10 mouse cellular contexts compared by ENCODE assay signal in the genomic region with DNA sequence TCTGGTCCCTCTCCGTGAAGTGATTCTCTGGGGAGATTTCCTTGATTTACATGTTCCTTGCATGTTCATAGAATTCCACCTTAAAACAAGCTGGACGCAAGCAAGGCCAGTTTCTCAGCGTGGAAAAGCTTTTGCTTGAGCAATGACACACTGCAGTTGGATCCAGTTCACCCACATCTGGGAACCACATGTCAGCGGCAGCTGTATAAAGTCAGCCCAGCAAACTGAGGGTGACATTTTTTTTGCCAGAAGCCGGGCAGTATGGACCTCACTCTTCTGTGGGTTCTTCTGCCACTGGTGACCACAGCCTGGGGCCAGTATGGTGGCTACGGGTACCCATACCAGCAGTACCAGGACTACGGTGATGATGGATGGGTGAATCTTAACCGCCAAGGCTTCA. TPM values are rescaled to one million over a fixed set of nuclear protein-coding genes. Genes with fewer than 3 reads are reported as not detected.
DNase-seq lines count a peak whose midpoint lies in the region; ATAC-seq lines count a peak whose summit lies in the region.
"Had no signal": no experiment of that assay in that cellular context is flagged by ENCODE, and none has a peak within 500 bp of the region (broad histone marks: within the 10 kb centered on the region; RNA-seq: fewer than 3 reads in every experiment).

A gene (plus strand): TSS at position 174 of the 400 bp plus-strand sequence.

- peak within 1 kb of the TSS; percentile 11; the same call in 1 of the 2 replicates for H3K4me2 ChIP-seq in stomach, embryonic 16.5 days (ENCODE audit: low read depth, low read length)
- H3K4me2 ChIP-seq: liver, embryonic 15.5 days had no signal

- H3K27me3 ChIP-seq in limb, embryonic 10.5 days (ENCODE audit: low read depth, poor library complexity, severe bottlenecking): no peaks in the 10 kb centered on the region
- H3K27me3 ChIP-seq in stomach, embryonic 16.5 days (ENCODE audit: control insufficient read depth, insufficient read depth, low read length): no peaks in the 10 kb centered on the region
- H3K27me3 ChIP-seq: liver, embryonic 15.5 days had no signal

- DNase-seq in kidney, postnatal 10 days: peak; percentile 72
- no peak for DNase-seq in kidney, adult 8-10 months
- peak; percentile 51 for DNase-seq in forelimb bud, embryonic 11.5 days (ENCODE audit: low read depth, low spot score)
- peak; percentile 53 for DNase-seq in limb, embryonic 10.5 days (ENCODE audit: low spot score)
- no peak for DNase-seq in layer of hippocampus, adult 9-10 months (ENCODE audit: low spot score)
- DNase-seq in right cerebral cortex, adult 2 months (ENCODE audit: low spot score in 2 of 2): no peak
- DNase-seq: cerebellum, adult 8-10 months had no signal

- H3K9me3 ChIP-seq in limb, embryonic 10.5 days (replicated peaks): no peaks in the 10 kb centered on the region
- no peaks in the 10 kb centered on the region for H3K9me3 ChIP-seq in stomach, embryonic 16.5 days (replicated peaks; ENCODE audit: control insufficient read depth, low read length)
- H3K9me3 ChIP-seq: liver, embryonic 15.5 days had no signal

- ATAC-seq in stomach, embryonic 16.5 days (ENCODE audit: insufficient read depth, low FRiP score): peak; percentile 19; the same call in 1 of the 2 replicates
- no peak for ATAC-seq in megakaryocyte-erythroid progenitor cell, adult 5-6 weeks (replicated peaks; ENCODE audit: low FRiP score, low TSS enrichment, poor library complexity, severe bottlenecking)

- H3K4me3 ChIP-seq in limb, embryonic 10.5 days: no peak within 1 kb of the TSS
- H3K4me3 ChIP-seq in stomach, embryonic 16.5 days (replicated peaks; ENCODE audit: low read length): peak within 1 kb of the TSS; percentile 20
- H3K4me3 ChIP-seq: liver, embryonic 15.5 days had no signal

- peaks cover 8% of the 10 kb centered on the region; the same call in 1 of the 2 replicates for H3K4me1 ChIP-seq in limb, embryonic 10.5 days
- no peaks in the 10 kb centered on the region for H3K4me1 ChIP-seq in stomach, embryonic 16.5 days (ENCODE audit: control insufficient read depth, insufficient read depth, low read length)
- H3K4me1 ChIP-seq: liver, embryonic 15.5 days had no signal

- no peak within 1 kb of the TSS for H3K27ac ChIP-seq in limb, embryonic 10.5 days
- peak within 1 kb of the TSS; percentile 50; the same call in 1 of the 2 replicates for H3K27ac ChIP-seq in stomach, embryonic 16.5 days (ENCODE audit: low read length)
- H3K27ac ChIP-seq: liver, embryonic 15.5 days had no signal

- 0 out of 2 replicates have a peak within 1 kb of the TSS, but pooled peaks have one; percentile 7 for H3K9ac ChIP-seq in stomach, embryonic 16.5 days (ENCODE audit: low read length)
- H3K9ac ChIP-seq: liver, embryonic 15.5 days had no signal

- no peaks in the 10 kb centered on the region for H3K36me3 ChIP-seq in limb, embryonic 10.5 days
- H3K36me3 ChIP-seq in stomach, embryonic 16.5 days (ENCODE audit: control insufficient read depth, insufficient read depth, low read length): no peaks in the 10 kb centered on the region
- H3K36me3 ChIP-seq: liver, embryonic 15.5 days had no signal

- WGBS in limb, embryonic 10.5 days: 74% methylated on average over 8 of the region's 8 CpGs
- WGBS in stomach, embryonic 16.5 days: 72% methylated on average over 8 of the region's 8 CpGs

RNA-seq across cellular contexts. Expression of the gene that starts here (rescaled TPM):
- polyA plus RNA-seq in limb, embryonic 10.5 days (2016; fragmentation: Nextera tagmentation; extraction: Ambion mirVana): 0.16 and 0.23 TPM in 2 replicates
- polyA plus RNA-seq in stomach, embryonic 16.5 days (2015; fragmentation: Nextera tagmentation; extraction: Ambion mirVana): 111 and 134 TPM in 2 replicates
- not detected in 2 replicates for total RNA-seq in megakaryocyte-erythroid progenitor cell, adult 5-6 weeks (2014; fragmentation: Nextera tagmentation)
- not detected in 2 replicates for total RNA-seq in megakaryocyte-erythroid progenitor cell, adult 5-6 weeks (2017)

Comparison
In these comparisons a context has a peak if more than half of its experiments do, and no peak if none do; other contexts are left out.
1. RNA of the gene that starts here (polyA plus RNA-seq): 111 to 134 TPM in stomach, embryonic 16.5 days; 0.16 to 0.23 TPM in limb, embryonic 10.5 days; every median in the first group is over 10 times any median in the second.
2. DNase-seq: peak in kidney, postnatal 10 days (single experiment) and forelimb bud, embryonic 11.5 days (single experiment); none in kidney, adult 8-10 months (0 of 2), layer of hippocampus, adult 9-10 months (single experiment) and right cerebral cortex, adult 2 months (0 of 2).
3. Peak in DNase-seq in limb, embryonic 10.5 days; RNA of the gene not detected or under 1 TPM.